Mouse (Mus musculus): ENCODE results near the gene Ddx59.

The Ddx59 gene

GRCm38 (mm10) chr1:136394506-136394905 is 20.6 kb upstream of the Ddx59 start:
- Histone ChIP-seq H3K27me3 (ENCODE audit: insufficient read depth, low read length) (no peaks in the 10 kb centered on the region), H3K36me3 (ENCODE audit: insufficient read depth, low read length) (no peaks in the 10 kb centered on the region)
- TF ChIP-seq NANOG (IDR thresholded peaks at IDR 0.05; ENCODE audit: borderline replicate concordance, low read length), result no peak
- TF ChIP-seq CTCF (conservative IDR thresholded peaks at IDR 0.05; ENCODE audit: low read length), result no peak
- TF ChIP-seq POU5F1 (IDR thresholded peaks at IDR 0.05; ENCODE audit: borderline replicate concordance, low read length), result no peak

GRCm38 (mm10) chr1:136395073-136395472 is 20.0 kb upstream of the Ddx59 start:
- no peaks in the 10 kb centered on the region for H3K27me3 ChIP-seq (ENCODE audit: insufficient read depth, low read length)
- no peaks in the 10 kb centered on the region for H3K9me3 ChIP-seq (ENCODE audit: low read length)
- TF ChIP-seq NANOG (IDR thresholded peaks at IDR 0.05; ENCODE audit: borderline replicate concordance, low read length) (no peak), POU5F1 (IDR thresholded peaks at IDR 0.05; ENCODE audit: borderline replicate concordance, low read length) (no peak), CTCF (conservative IDR thresholded peaks at IDR 0.05; ENCODE audit: low read length) (no peak)
- peaks cover 9% of the 10 kb centered on the region for H3K4me1 ChIP-seq (replicated peaks; ENCODE audit: low read depth, low read length)
- H3K36me3 ChIP-seq (ENCODE audit: insufficient read depth, low read length), result no peaks in the 10 kb centered on the region
- H3K4me3 ChIP-seq (replicated peaks; ENCODE audit: low read length), result peak overlapping the region; percentile 43; the same call in 1 of the 2 replicates

More at GRCm38 (mm10) chr1:136394506-136394905, 20.6 kb upstream of the Ddx59 start:
- no peaks in the 10 kb centered on the region for H3K9me3 ChIP-seq (ENCODE audit: low read length)
- H3K4me1 ChIP-seq (replicated peaks; ENCODE audit: low read depth, low read length), result peaks cover 9% of the 10 kb centered on the region
- peak overlapping the region; percentile 43; the same call in 1 of the 2 replicates for H3K4me3 ChIP-seq (replicated peaks; ENCODE audit: low read length)

DNA sequence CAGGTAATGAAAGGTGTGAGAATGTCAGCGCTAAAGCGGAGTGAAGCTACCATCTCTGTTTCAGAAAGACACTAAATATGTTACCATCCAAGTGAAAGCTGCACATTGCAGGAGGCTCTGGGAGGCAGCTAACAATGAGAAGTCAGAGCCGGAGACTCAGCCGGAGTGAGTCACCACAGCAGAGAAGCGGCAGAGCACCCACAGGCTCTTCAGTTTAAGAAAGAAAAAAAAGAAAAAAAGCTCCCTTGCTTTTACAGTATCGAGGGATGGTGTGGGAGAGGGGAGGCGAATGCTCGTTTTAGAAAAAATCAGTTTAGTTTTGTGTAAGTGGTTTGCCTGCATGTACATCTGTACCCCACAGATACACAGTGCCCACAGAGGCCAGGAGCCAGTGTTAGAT is 13.8 kb upstream of the Ddx59 start:
- peaks cover 2% of the 10 kb centered on the region; the same call in 1 of the 2 replicates for H3K9me3 ChIP-seq (ENCODE audit: low read length)

GRCm38 (mm10) chr1:136409631-136410030 is 5.4 kb upstream of the Ddx59 start:
- H3K9me3 ChIP-seq (ENCODE audit: low read length), result peaks cover 3% of the 10 kb centered on the region; the same call in 1 of the 2 replicates
- no peak overlapping the region for H3K4me3 ChIP-seq (replicated peaks; ENCODE audit: low read length)
- TF ChIP-seq NANOG (IDR thresholded peaks at IDR 0.05; ENCODE audit: borderline replicate concordance, low read length) (no peak), POU5F1 (IDR thresholded peaks at IDR 0.05; ENCODE audit: borderline replicate concordance, low read length) (no peak), CTCF (conservative IDR thresholded peaks at IDR 0.05; ENCODE audit: low read length) (no peak)
- H3K27me3 ChIP-seq (ENCODE audit: insufficient read depth, low read length), result no peaks in the 10 kb centered on the region
- H3K4me1 ChIP-seq (replicated peaks; ENCODE audit: low read depth, low read length), result peaks cover 18% of the 10 kb centered on the region
- H3K36me3 ChIP-seq (ENCODE audit: insufficient read depth, low read length), result no peaks in the 10 kb centered on the region

More for the DNA sequence above, 13.8 kb upstream of the Ddx59 start:
- Histone ChIP-seq H3K36me3 (ENCODE audit: insufficient read depth, low read length) (no peaks in the 10 kb centered on the region), H3K4me3 (replicated peaks; ENCODE audit: low read length) (no peak overlapping the region), H3K4me1 (replicated peaks; ENCODE audit: low read depth, low read length) (peaks cover 21% of the 10 kb centered on the region), H3K27me3 (ENCODE audit: insufficient read depth, low read length) (0 out of 2 replicates have a peak, but pooled peaks cover 4% of the 10 kb centered on the region)
- no peak for TF ChIP-seq CTCF (conservative IDR thresholded peaks at IDR 0.05; ENCODE audit: low read length)
- no peak for TF ChIP-seq NANOG (IDR thresholded peaks at IDR 0.05; ENCODE audit: borderline replicate concordance, low read length)
- no peak for TF ChIP-seq POU5F1 (IDR thresholded peaks at IDR 0.05; ENCODE audit: borderline replicate concordance, low read length)

GRCm38 (mm10) chr1:136415756-136416126 is 670 bp downstream of the Ddx59 start:
- H3K4me1 ChIP-seq (replicated peaks; ENCODE audit: low read depth, low read length), result peaks cover 34% of the 10 kb centered on the region
- H3K9me3 ChIP-seq (ENCODE audit: low read length), result no peaks in the 10 kb centered on the region
- H3K36me3 ChIP-seq (ENCODE audit: insufficient read depth, low read length), result peaks cover 28% of the 10 kb centered on the region
- TF ChIP-seq CTCF (conservative IDR thresholded peaks at IDR 0.05; ENCODE audit: low read length) (no peak), POU5F1 (IDR thresholded peaks at IDR 0.05; ENCODE audit: borderline replicate concordance, low read length) (no peak), NANOG (IDR thresholded peaks at IDR 0.05; ENCODE audit: borderline replicate concordance, low read length) (no peak)
- H3K27me3 ChIP-seq (ENCODE audit: insufficient read depth, low read length), result no peaks in the 10 kb centered on the region
- H3K4me3 ChIP-seq (replicated peaks; ENCODE audit: low read length), result peak overlapping the region; percentile 84

GRCm38 (mm10) chr1:136418393-136418792 is 3.3 kb downstream of the Ddx59 start:
- Histone ChIP-seq H3K9me3 (ENCODE audit: low read length) (no peaks in the 10 kb centered on the region), H3K27me3 (ENCODE audit: insufficient read depth, low read length) (no peaks in the 10 kb centered on the region), H3K36me3 (ENCODE audit: insufficient read depth, low read length) (peaks cover 36% of the 10 kb centered on the region), H3K4me1 (replicated peaks; ENCODE audit: low read depth, low read length) (peaks cover 33% of the 10 kb centered on the region), H3K4me3 (replicated peaks; ENCODE audit: low read length) (no peak overlapping the region)
- TF ChIP-seq POU5F1 (IDR thresholded peaks at IDR 0.05; ENCODE audit: borderline replicate concordance, low read length), result no peak
- no peak for TF ChIP-seq NANOG (IDR thresholded peaks at IDR 0.05; ENCODE audit: borderline replicate concordance, low read length)
- TF ChIP-seq CTCF (conservative IDR thresholded peaks at IDR 0.05; ENCODE audit: low read length), result no peak

DNA sequence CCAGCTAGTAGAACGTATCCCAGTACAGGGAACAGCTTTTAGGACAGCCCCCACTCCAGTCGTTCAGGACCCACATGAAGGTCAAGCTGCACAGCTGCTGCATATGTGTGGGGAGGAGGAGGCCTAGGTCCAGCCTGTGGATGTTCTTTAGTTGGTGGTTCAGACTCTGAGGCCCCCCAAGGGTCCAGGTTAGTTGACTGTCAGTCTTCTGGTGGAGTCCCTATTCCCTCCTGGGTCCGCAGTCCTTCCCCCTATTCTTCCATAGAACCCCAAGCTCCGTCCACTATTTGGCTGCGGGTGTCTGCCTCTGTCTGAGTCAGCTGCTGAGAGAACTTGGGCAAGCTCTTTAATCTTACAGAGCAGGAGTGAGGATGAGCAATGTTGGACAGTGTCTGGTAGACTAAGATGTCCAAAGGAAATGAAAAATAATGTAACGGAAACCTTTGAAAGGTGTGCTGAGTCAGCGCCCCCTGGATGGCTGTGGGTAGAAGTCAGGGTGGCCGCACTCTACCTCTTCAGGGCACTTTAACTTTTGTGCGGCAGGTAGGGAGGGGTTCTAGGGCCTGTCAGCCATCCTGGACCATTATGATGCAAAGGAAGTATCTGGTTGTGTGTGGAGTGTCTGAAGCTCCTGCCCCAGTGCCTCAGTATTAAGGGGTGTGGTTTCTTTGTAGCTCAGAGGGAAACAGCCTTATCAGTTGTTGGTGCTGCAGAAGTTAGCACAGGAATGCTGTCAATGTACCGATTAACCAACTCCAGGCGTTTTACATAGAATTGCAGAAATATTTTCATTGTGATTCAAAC is 12.3 kb downstream of the Ddx59 start:
- H3K4me3 ChIP-seq (replicated peaks; ENCODE audit: low read length), result no peak overlapping the region
- peaks cover 27% of the 10 kb centered on the region for H3K36me3 ChIP-seq (ENCODE audit: insufficient read depth, low read length)
- H3K9me3 ChIP-seq (ENCODE audit: low read length), result no peaks in the 10 kb centered on the region
- peaks cover 41% of the 10 kb centered on the region for H3K4me1 ChIP-seq (replicated peaks; ENCODE audit: low read depth, low read length)
- 0 out of 2 replicates have a peak, but pooled peaks have one; percentile 8 for TF ChIP-seq CTCF (conservative IDR thresholded peaks at IDR 0.05; ENCODE audit: low read length)
- no peak for TF ChIP-seq NANOG (IDR thresholded peaks at IDR 0.05; ENCODE audit: borderline replicate concordance, low read length)
- no peaks in the 10 kb centered on the region for H3K27me3 ChIP-seq (ENCODE audit: insufficient read depth, low read length)

DNA sequence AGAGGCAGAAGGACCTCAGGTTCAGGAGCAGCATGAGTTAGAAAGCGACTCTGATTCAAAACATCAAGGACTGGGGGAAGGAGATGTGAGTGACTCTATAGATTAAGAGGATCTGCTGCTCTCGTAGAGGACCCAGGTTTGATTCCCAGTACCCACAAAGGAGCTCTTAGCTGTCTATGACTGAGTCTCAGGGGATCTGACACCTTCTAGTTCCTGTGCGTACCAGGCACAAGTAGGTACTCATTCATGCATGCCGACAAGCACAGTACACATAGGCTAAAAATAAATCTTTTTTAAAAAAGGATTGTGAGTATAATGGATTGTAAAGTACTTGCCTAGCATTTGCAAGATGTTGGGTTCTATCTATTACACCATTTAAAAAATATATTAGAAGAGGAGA is 13.9 kb downstream of the Ddx59 start:
- Histone ChIP-seq H3K4me1 (replicated peaks; ENCODE audit: low read depth, low read length) (peaks cover 41% of the 10 kb centered on the region), H3K27me3 (ENCODE audit: insufficient read depth, low read length) (no peaks in the 10 kb centered on the region), H3K36me3 (ENCODE audit: insufficient read depth, low read length) (peaks cover 39% of the 10 kb centered on the region), H3K4me3 (replicated peaks; ENCODE audit: low read length) (no peak overlapping the region), H3K9me3 (ENCODE audit: low read length) (no peaks in the 10 kb centered on the region)
- no peak for TF ChIP-seq NANOG (IDR thresholded peaks at IDR 0.05; ENCODE audit: borderline replicate concordance, low read length)
- TF ChIP-seq POU5F1 (IDR thresholded peaks at IDR 0.05; ENCODE audit: borderline replicate concordance, low read length), result no peak
